Mouse (Mus musculus): ENCODE data around the gene Ldlr. TPM values are rescaled to one million over a fixed set of nuclear protein-coding genes. Genes with fewer than 3 reads are reported as not detected.

The Ldlr gene
- total RNA-seq, 2 experiments from 2014 or later, result 13.7 to 14.1 TPM

DNA sequence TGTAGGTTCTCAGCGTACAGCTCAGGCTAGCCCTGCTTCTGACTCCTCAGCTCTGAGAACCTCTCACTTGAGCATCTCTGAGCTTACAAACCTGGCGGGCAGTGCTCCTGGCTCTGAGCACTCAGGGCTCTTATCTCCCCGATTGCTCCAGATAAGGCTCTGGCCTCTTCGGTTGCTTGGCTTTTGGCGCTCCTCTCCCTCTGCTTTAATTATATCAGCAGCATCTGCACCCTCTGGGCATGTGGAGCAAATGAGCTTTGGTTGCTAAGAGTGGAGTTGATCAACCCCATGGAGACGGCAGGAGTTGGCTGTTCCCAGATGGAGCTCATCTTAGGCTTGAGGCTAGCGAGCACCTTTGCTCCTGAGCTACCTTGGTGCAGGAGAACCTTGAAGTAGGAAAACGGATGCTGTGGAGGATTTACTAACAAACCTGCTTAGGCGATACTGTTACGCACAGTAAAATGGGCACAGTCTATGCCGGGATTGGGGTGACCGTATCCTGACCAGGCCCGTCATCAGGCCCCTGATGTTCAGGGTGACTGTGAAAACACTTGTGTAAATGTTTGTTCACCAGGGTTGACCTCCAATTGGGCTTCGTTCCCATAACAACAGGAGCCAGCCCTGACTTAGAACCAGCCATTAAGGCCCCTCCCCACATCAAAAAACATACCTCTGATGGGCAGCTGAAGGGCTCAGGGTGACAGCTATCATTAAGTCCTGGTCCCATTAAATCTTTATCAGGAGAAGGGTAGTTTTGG lies 3.1 kb downstream of the Ldlr start:
- DNase-seq, result peak in 1 of 2 experiments; percentile 27

- DNase-seq, result no peak
Measured at GRCm38 (mm10) chr9:21728261-21728832, 5.1 kb downstream of the Ldlr start.

GRCm38 (mm10) chr9:21729264-21729663 lies 6.0 kb downstream of the Ldlr start:
- no peak for DNase-seq

DNA sequence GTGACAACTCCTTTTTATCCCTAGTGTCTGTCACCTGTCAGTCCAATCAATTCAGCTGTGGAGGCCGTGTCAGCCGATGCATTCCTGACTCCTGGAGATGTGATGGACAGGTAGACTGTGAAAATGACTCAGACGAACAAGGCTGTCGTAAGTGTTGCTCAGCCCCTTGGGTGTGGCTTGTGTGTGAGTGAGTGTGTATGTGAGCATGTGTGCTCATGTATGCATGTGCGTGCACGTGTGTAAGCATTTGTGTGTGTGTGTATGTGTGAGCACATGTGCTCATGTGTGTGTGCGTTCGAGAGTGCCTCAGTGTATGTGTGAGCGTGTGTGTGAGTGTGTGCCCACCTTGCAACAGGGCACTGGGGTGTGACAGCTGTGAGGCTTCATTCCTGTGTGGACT lies 9.0 kb downstream of the Ldlr start:
- DNase-seq, result no peak

DNA sequence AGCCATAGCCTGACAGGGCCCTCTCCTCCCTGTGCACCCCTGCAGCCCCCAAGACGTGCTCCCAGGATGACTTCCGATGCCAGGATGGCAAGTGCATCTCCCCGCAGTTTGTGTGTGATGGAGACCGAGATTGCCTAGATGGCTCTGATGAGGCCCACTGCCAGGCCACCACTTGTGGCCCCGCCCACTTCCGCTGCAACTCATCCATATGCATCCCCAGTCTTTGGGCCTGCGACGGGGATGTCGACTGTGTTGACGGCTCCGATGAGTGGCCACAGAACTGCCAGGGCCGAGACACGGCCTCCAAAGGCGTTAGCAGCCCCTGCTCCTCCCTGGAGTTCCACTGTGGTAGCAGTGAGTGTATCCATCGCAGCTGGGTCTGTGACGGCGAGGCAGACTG lies 10.2 kb downstream of the Ldlr start:
- DNase-seq, result no peak

- DNase-seq, result no peak
Measured at GRCm38 (mm10) chr9:21733989-21734388, 10.7 kb downstream of the Ldlr start.

DNA sequence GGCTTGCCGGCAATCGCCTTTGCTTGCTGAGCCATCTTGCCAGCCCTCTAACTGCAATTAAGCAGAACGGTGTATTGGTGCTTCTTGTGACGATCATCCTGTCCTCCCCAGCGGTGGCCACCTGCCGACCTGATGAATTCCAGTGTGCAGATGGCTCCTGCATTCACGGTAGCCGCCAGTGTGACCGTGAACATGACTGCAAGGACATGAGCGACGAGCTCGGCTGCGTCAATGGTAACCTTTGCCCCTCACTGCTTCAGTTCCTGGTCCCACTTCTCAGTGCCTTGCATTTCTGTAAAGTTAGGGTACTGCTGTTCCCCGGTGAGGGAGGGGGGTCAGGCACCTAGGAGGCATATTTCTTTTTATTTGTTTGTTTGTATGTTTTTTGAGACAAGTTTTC lies 11.8 kb downstream of the Ldlr start:
- DNase-seq, result no peak

DNA sequence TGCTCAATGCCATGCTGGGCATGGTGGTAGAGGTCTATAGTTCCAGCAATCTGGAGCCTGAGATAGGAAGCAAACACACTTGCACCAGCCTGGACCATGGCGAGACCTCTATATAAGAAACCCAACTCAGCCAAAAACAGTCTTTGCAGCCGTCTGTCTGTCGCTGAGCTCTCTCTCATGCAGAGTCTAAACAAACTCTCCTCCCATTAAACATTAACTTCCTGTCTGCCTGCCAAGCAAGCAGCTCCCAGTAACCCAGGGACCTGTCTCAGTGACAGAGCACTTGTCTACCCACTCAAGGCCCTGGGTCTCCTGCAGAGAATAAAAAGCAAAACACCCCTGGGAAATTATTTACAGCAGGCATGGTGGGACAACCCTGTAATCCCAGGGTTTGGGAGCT lies 13.3 kb downstream of the Ldlr start:
- no peak for DNase-seq

GRCm38 (mm10) chr9:21737188-21737587 lies 13.9 kb downstream of the Ldlr start:
- DNase-seq, result no peak

GRCm38 (mm10) chr9:21738776-21739175 lies 15.5 kb downstream of the Ldlr start:
- DNase-seq, result no peak

DNA sequence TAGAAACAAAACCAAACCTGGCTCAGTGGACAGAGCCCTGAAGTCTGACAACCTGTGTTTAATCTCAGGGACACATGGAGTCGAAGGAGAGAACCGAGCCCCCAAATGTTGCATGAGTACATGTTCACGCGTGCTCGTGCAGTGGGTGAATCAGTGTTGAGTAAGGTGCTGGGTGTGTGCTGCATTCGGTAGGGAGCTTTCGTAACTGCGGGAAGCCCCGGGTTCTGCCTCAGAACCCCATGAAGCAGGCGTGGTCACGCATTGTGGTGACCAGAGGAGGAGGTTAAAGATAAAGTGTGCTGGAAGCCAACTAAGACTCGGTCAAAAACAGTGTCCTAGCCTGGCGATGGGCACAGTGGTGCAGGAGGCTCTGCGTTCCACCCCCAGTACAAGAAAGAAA lies 17.1 kb downstream of the Ldlr start:
- DNase-seq, result no peak

GRCm38 (mm10) chr9:21741514-21741913 lies 18.2 kb downstream of the Ldlr start:
- no peak for DNase-seq

DNA sequence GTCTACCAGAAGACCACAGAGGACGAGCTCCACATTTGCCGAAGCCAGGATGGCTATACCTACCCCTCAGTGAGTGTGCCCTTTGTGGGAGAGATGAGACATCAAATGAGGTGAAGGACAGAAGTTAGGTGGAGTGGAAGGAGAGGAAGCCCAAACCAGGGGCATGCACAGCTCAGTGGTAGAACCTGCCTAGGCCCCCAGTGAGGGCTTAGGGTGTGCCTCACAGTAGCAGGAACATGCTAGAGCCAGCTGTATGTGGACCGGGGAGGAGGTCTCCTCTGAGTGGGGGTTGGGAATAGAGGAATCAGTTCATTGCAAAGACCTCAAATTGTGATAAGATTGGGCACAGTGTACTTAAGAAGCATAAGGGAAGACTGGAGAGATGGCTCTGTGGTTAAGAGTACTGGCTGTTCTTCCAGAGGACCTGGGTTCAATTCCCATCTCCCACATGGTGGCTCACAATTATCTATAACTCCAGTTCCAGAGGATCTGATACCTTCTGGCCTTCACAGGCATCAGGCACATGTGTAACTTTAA lies 24.0 kb downstream of the Ldlr start:
- DNase-seq, result no peak

DNA sequence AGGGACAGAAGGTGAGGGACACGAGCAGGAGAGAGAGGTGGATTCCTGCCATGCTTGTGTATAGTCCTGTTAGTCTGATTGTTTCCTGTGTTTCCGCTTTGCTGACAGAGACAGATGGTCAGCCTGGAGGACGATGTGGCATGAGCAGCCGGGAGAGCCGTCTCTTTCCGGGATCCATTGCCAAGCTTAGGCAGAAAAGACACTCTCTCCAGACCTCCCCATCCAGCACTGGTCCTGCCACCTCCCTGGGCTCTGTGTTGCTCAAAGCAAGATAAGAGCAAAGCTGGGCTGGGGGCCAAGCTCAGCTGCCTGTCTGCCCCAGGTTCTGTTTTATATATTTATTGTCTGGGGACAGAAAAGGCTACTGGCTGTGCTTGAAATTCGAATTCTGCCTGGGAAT lies 24.8 kb downstream of the Ldlr start:
- no peak for DNase-seq

GRCm38 (mm10) chr9:21748491-21748890 lies 25.2 kb downstream of the Ldlr start:
- DNase-seq, result no peak

DNA sequence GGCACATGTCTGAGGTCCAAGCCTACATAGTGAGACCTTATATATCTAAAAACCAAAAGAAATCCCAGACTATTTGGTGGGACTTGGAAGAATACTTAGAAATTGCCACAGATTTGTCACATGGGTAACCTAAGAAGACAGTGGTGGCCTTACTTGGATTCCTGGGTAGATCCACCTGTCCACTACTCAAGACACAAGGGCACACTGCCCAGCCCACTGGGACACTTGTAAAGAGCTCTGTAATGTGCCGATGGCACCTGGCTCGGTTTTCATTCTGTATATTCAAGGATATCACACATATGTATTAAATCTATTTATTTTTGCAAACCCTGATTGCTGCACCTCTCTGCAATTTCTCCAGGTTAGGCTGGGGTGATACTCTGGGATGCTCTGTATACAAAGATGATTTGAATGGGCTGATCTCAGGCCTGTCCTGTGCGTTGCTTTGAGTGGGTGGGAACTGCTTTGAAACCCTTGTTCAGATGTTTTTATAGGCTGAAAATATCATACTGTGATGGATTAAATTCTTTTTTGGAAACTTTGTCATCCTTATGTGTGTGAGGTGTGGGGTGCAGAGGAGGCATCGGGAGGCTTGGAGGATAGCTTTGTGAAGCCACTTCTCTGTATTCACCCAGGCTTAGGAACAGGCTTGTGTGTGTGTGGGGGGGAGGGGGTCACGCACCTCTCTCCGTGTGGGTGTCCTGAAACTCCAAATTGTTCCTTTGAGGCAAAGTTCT lies 26.3 kb downstream of the Ldlr start:
- DNase-seq, result no peak

GRCm38 (mm10) chr9:21750370-21750769 lies 27.1 kb downstream of the Ldlr start:
- DNase-seq, result no peak

DNA sequence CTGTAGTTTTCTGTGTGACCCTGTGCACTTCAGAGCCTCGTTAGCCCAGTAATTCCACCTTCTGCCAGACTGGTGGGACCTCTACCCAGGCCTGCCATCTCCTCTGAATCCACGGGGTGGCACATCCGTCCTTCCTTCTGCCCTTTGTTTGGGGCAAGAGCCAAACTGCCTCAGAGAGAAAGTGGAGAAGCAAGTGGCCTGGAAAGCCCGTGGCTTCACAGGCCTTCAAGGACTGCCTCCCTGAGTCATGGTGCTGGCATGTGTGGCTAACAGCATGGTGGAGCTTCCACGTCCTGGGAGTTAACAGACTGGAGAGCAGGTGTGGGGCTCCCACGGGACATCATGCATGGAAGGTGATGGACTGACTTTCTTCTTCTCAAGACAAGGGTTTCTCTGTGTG lies 28.1 kb downstream of the Ldlr start:
- no peak for DNase-seq

GRCm38 (mm10) chr9:21752252-21752792 lies 29.0 kb downstream of the Ldlr start:
- no peak for DNase-seq

- peak in 1 of 2 experiments; percentile 41 for DNase-seq
Measured at GRCm38 (mm10) chr9:21754003-21754402, 30.7 kb downstream of the Ldlr start.

GRCm38 (mm10) chr9:21754516-21755321 lies 31.4 kb downstream of the Ldlr start:
- DNase-seq, result no peak
